Mouse (Mus musculus): ENCODE measurements around the gene Pcnx. TPM values are rescaled to one million over a fixed set of nuclear protein-coding genes. Genes with fewer than 3 reads are reported as not detected.

Gene Pcnx
- polyA plus RNA-seq, 1 experiment from 2014 or later = 9.4 TPM

DNA sequence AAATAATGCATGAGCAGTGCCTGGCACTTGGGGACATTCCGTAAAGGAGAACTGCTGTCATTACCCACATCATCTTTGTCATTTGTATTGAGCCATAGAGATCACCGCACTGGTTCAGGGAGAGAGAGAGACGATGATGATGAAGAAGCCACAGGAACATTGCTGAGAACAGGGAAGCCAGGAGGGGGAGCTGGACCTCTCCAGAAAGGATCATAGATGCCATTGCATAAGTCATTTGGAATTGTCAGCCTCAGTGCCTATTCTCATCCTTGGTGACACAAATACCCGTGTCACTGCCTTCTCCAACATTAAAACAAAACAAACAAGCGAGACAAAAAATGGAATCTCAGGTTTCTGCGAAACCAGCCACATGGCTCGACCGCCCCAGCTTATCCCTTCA, 23.7 kb upstream of the Pcnx start:
- Histone ChIP-seq H3K27me3 (no peaks in the 10 kb centered on the region), H3K36me3 (no peaks in the 10 kb centered on the region), H3K4me1 (no peaks in the 10 kb centered on the region), H3K9me3 (no peaks in the 10 kb centered on the region), H3K27ac (no peak overlapping the region), H3K4me3 (no peak overlapping the region), H3K9ac (no peak overlapping the region), H3K4me2 (no peak overlapping the region)
- no peak for ATAC-seq (ENCODE audit: insufficient number of reproducible peaks, low FRiP score, low TSS enrichment, low read depth)
- 77% methylated on average over 8 of the region's 8 CpGs for WGBS

DNA sequence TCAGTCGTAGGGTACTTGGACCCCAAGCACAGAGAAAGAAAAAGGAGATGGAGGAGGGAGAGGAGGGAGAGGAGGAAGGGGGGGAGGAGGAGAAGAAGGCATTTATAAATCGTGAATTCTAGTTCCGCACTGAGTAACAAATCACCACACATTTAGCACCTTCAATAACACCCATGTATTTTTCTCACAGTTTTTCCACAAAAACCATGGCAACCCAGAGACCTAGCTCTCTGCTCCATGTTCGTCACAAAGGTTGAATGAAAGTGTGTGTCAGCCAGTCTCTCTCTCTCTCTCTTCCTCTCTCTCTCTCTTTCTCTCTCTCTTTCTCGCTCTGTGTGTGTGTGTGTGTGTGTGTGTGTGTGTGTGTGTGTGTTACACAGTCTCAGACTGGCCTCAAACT, 22.4 kb upstream of the Pcnx start:
- Histone ChIP-seq H3K4me2 (no peak overlapping the region), H3K4me3 (no peak overlapping the region), H3K9ac (no peak overlapping the region), H3K4me1 (no peaks in the 10 kb centered on the region), H3K27me3 (no peaks in the 10 kb centered on the region), H3K27ac (no peak overlapping the region), H3K9me3 (no peaks in the 10 kb centered on the region), H3K36me3 (no peaks in the 10 kb centered on the region)
- ATAC-seq (ENCODE audit: insufficient number of reproducible peaks, low FRiP score, low TSS enrichment, low read depth) = no peak
- WGBS = 80% methylated on average over 5 of the region's 5 CpGs

DNA sequence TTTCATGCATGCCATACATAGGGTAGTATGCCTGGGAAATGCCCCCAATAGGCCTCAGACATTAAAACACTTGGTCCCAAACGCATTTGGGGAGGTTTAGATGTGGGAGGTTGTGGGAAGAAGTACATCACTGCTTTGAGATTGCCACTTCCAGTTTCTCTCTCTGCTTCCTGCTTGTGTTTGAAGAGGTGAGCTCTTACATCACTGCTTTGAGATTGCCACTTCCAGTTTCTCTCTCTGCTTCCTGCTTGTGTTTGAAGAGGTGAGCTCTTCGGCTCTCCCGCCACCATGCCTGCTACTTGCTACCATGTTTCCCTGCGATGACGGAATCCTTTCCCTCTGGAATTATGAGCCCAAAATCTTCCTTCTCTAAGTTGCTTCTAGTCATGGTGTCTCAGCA, 20.2 kb upstream of the Pcnx start:
- no peaks in the 10 kb centered on the region for H3K36me3 ChIP-seq
- no peak overlapping the region for H3K4me3 ChIP-seq
- peaks cover 6% of the 10 kb centered on the region for H3K4me1 ChIP-seq
- no peaks in the 10 kb centered on the region for H3K27me3 ChIP-seq
- no peak overlapping the region for H3K9ac ChIP-seq
- H3K4me2 ChIP-seq = no peak overlapping the region
- H3K27ac ChIP-seq = no peak overlapping the region
- ATAC-seq (ENCODE audit: insufficient number of reproducible peaks, low FRiP score, low TSS enrichment, low read depth) = no peak
- WGBS = 87% methylated on average over 5 of the region's 5 CpGs
- no peaks in the 10 kb centered on the region for H3K9me3 ChIP-seq

DNA sequence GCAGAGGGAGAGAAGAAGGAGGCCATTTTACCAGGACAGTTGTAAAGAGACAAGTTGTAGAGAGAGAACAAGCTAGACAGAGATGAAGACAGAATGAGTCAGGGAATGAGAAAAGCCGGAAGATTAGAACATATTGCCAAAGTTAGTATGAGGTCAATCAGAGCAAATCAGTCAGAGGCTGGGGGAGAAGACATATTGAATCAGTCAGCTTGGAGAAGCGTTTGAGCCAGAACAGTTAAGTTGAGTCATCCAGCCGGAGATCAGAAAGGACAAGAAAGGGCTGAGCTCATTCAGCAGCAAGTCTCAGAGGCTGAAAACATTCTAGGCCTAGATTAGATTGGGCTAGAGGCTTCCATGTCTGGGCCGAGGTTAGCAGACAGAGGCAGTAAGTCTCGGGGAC, 18.8 kb upstream of the Pcnx start:
- Histone ChIP-seq H3K4me2 (no peak overlapping the region), H3K27me3 (no peaks in the 10 kb centered on the region), H3K36me3 (no peaks in the 10 kb centered on the region), H3K9ac (no peak overlapping the region), H3K4me3 (no peak overlapping the region), H3K27ac (no peak overlapping the region), H3K4me1 (peaks cover 15% of the 10 kb centered on the region), H3K9me3 (no peaks in the 10 kb centered on the region)
- no peak for ATAC-seq (ENCODE audit: insufficient number of reproducible peaks, low FRiP score, low TSS enrichment, low read depth)
- 77% methylated on average over 5 of the region's 5 CpGs for WGBS

DNA sequence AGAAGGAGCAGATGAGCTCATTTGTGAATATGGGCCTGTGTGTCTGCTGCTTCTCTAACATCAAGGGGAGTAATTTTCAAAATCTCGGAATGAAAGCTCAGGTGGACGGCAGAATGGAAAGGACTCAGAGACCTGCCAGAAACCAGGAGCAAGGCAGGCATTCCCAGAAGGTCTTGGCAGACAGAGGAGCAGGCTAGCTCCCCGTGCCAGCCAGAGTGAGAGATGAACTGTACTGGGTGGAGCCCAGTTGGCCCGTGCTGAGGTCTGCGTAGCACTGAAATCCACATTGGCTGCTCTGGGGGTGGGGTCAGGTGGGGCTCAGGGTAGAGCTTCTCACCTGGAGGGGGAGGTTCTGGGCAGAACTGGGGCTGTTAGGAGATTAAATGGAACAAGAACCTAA, 16.3 kb upstream of the Pcnx start:
- ATAC-seq (ENCODE audit: insufficient number of reproducible peaks, low FRiP score, low TSS enrichment, low read depth) = no peak
- Histone ChIP-seq H3K27ac (no peak overlapping the region), H3K4me2 (no peak overlapping the region), H3K4me3 (no peak overlapping the region), H3K9ac (no peak overlapping the region), H3K27me3 (no peaks in the 10 kb centered on the region), H3K9me3 (no peaks in the 10 kb centered on the region), H3K4me1 (peaks cover 15% of the 10 kb centered on the region), H3K36me3 (no peaks in the 10 kb centered on the region)
- 56% methylated on average over 5 of the region's 5 CpGs for WGBS

DNA sequence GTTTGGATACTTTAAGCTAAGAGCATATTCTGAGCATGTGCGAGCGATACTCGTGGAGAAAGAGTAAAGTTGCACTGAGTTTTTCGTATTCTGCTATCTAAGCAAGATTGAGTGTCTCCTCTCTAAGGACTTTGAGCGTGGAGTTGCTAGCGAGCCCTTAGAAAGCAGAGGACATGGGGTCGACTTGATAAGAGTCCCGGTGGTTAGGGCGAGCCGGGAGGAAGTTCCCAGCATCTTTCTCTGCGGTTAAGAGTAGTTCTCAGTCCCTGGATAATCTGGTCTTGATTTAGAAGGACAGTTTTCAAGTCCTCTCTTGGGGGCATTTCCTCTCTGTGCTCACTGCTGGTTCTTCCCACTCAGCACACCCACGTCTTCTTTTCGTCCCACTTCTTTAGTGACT, 15.3 kb upstream of the Pcnx start:
- Histone ChIP-seq H3K36me3 (no peaks in the 10 kb centered on the region), H3K4me1 (peaks cover 15% of the 10 kb centered on the region), H3K4me2 (peak overlapping the region; percentile 41), H3K9me3 (no peaks in the 10 kb centered on the region), H3K27me3 (no peaks in the 10 kb centered on the region), H3K27ac (no peak overlapping the region), H3K4me3 (peak overlapping the region; percentile 11; the same call in 1 of the 2 replicates), H3K9ac (no peak overlapping the region)
- ATAC-seq (ENCODE audit: insufficient number of reproducible peaks, low FRiP score, low TSS enrichment, low read depth) = no peak
- 44% methylated on average over 13 of the region's 13 CpGs for WGBS

DNA sequence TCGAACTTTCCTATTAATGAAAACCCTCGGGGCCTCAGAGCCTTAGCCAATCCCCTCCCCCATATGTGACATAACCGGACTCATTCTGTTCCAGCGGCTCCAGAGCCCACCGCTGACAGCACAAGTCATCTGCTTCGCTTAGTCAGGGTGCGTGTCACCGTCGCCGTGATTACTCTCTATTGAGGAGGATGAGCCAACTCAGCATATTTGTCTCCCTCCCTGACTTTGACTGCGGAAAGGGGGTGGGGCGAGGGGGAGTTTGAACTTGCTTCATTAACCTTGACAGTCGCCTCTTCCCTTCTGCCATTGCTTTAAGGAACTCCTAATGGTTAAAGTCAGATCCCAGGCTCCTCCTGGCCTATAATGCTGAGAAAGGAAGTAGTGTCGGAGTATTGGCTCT, 14.8 kb upstream of the Pcnx start:
- Histone ChIP-seq H3K9me3 (no peaks in the 10 kb centered on the region), H3K4me2 (peak overlapping the region; percentile 41), H3K4me3 (peak overlapping the region; percentile 11; the same call in 1 of the 2 replicates), H3K27me3 (no peaks in the 10 kb centered on the region), H3K27ac (no peak overlapping the region), H3K9ac (no peak overlapping the region), H3K36me3 (no peaks in the 10 kb centered on the region), H3K4me1 (peaks cover 15% of the 10 kb centered on the region)
- 12% methylated on average over 14 of the region's 14 CpGs for WGBS
- no peak for ATAC-seq (ENCODE audit: insufficient number of reproducible peaks, low FRiP score, low TSS enrichment, low read depth)

DNA sequence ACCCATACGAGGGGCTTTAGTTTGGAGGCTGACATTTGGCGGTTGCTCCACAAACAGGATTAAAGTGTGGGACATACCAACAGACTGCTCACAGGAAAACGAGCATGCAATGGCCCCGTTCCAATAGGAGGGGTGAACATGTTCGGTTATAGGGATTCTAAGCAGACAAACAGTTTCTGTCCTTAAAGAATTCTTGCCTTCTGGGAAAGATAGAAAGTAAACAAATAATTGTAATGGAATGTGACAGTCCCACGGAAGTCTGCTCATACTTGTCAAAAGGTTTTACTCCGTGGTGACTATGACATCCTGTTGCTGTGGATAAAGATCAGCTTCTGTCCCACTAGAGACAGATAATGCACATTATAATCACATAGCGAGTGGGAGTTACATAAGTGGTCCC, 10.2 kb upstream of the Pcnx start:
- no peak overlapping the region for H3K9ac ChIP-seq
- H3K9me3 ChIP-seq = no peaks in the 10 kb centered on the region
- H3K4me1 ChIP-seq = peaks cover 21% of the 10 kb centered on the region
- H3K4me2 ChIP-seq = no peak overlapping the region
- no peaks in the 10 kb centered on the region for H3K36me3 ChIP-seq
- H3K27me3 ChIP-seq = no peaks in the 10 kb centered on the region
- 51% methylated on average over 8 of the region's 8 CpGs for WGBS
- no peak overlapping the region for H3K27ac ChIP-seq
- H3K4me3 ChIP-seq = no peak overlapping the region
- no peak for ATAC-seq (ENCODE audit: insufficient number of reproducible peaks, low FRiP score, low TSS enrichment, low read depth)

DNA sequence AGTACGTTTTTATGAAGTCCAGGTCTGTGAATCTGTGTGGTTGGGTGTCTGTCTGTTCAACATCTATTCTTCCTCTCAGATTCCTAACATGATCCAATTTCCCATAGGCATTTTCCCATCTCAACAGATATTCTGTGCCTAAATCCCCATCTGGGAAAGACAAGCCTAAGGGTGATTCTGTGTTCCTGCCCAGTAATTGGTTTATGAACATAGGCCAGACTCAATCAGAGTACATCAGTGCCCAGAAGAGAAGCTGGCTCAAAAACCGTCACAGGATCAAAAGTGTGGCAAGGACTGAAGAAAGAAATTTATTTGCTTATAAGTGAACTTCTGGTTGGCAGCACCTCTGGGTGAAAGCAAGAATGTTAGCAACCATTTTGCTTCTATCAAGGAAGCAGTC, 7.3 kb upstream of the Pcnx start:
- ATAC-seq (ENCODE audit: insufficient number of reproducible peaks, low FRiP score, low TSS enrichment, low read depth) = no peak
- Histone ChIP-seq H3K36me3 (no peaks in the 10 kb centered on the region), H3K4me1 (peaks cover 20% of the 10 kb centered on the region), H3K9me3 (no peaks in the 10 kb centered on the region), H3K4me2 (no peak overlapping the region), H3K27me3 (no peaks in the 10 kb centered on the region), H3K9ac (no peak overlapping the region), H3K27ac (peak overlapping the region; percentile 66), H3K4me3 (no peak overlapping the region)
- 57% methylated on average over 2 of the region's 2 CpGs for WGBS

DNA sequence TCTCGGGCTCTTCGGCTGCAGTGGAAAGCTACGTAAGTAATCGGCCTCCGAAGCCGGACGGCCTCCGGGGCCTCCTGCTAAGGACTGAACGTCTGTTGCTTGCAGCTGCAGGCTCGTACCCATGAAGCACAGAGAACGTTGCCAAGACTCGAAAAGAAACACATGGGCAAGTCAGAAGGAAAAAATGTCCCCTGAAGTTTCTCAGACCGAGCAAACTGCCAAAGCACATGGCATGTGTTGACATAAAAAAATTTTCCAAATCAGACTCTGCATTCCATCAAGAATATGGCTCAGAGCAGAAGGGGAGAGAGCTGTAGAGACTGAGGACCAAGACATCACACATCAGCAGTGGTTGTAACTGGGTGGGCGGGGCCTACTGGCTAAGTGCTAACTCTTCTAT, 6.8 kb upstream of the Pcnx start:
- Histone ChIP-seq H3K4me1 (peaks cover 24% of the 10 kb centered on the region), H3K9ac (no peak overlapping the region), H3K4me2 (no peak overlapping the region), H3K4me3 (no peak overlapping the region), H3K27me3 (no peaks in the 10 kb centered on the region), H3K36me3 (no peaks in the 10 kb centered on the region), H3K9me3 (no peaks in the 10 kb centered on the region), H3K27ac (peak overlapping the region; percentile 66)
- WGBS = 43% methylated on average over 14 of the region's 14 CpGs
- ATAC-seq (ENCODE audit: insufficient number of reproducible peaks, low FRiP score, low TSS enrichment, low read depth) = peak; percentile 68; the same call in 1 of the 2 replicates

DNA sequence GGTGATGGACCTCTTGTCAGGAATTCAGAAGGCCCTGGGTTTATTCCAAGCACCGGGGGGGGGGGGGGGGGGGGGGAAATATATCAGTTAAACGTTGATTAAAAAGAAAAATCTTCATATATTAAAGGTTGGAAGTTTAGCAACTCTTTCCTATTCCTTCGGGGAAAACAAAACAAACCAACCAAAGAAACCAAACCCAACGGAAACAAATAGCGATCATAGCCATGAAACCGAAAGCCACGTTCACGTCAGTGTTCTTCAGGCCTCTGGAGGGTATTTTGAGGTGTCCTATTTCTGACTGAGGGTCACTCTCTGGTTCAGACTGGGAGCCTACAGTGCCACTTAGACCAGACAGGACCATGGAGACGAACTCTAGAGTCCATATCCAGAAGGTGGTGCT, 6.3 kb upstream of the Pcnx start:
- Histone ChIP-seq H3K9me3 (no peaks in the 10 kb centered on the region), H3K27me3 (no peaks in the 10 kb centered on the region), H3K4me1 (peaks cover 27% of the 10 kb centered on the region), H3K27ac (no peak overlapping the region), H3K4me3 (no peak overlapping the region), H3K9ac (no peak overlapping the region), H3K36me3 (no peaks in the 10 kb centered on the region), H3K4me2 (no peak overlapping the region)
- 81% methylated on average over 8 of the region's 9 CpGs for WGBS
- ATAC-seq (ENCODE audit: insufficient number of reproducible peaks, low FRiP score, low TSS enrichment, low read depth) = no peak

DNA sequence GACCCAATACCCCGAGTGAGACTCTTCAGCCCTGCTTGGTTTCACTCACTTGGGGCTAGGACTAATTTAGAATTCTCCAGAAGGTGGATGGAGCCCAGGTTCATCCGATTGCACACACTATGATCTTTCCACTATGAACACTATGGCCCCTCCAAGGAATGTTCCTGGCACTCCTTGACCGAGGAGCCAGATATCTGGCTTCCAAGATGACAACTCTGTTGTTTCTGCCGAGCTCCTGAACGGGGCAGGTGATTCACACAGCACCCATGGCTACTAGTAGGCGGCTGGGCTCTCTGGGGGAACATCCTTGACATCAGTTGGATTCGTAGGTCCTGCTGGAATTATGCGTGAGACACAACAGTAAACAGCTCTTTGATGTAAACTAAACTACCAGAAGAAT, 4.8 kb upstream of the Pcnx start:
- Histone ChIP-seq H3K9ac (no peak overlapping the region), H3K27me3 (no peaks in the 10 kb centered on the region), H3K9me3 (no peaks in the 10 kb centered on the region), H3K36me3 (no peaks in the 10 kb centered on the region), H3K4me2 (no peak overlapping the region), H3K27ac (no peak overlapping the region), H3K4me1 (peaks cover 35% of the 10 kb centered on the region), H3K4me3 (no peak overlapping the region)
- ATAC-seq (ENCODE audit: insufficient number of reproducible peaks, low FRiP score, low TSS enrichment, low read depth) = no peak
- 74% methylated on average over 8 of the region's 8 CpGs for WGBS

DNA sequence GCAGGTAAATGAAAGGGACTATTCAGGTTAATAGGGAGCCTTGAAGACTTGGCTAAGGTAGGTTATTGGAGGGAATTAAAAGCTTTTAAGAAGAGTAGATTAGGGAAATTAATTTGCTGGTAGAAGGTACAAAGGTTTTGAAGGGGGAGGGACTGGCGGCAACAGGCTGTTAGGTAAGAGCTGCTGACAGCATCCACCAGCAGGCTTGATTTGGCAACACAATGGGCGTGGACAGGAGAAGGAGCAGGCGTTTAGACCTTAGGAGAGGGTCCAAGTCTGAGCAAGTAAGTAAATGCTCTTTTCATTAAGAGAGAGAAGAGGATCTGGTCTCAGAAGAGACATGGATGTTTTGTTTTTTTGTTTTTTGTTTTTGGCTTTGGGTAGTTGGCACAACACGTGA, 3.1 kb upstream of the Pcnx start:
- no peak overlapping the region for H3K4me2 ChIP-seq
- H3K4me1 ChIP-seq = peaks cover 40% of the 10 kb centered on the region
- WGBS = 36% methylated on average over 4 of the region's 4 CpGs
- no peaks in the 10 kb centered on the region for H3K27me3 ChIP-seq
- ATAC-seq (ENCODE audit: insufficient number of reproducible peaks, low FRiP score, low TSS enrichment, low read depth) = no peak
- no peaks in the 10 kb centered on the region for H3K36me3 ChIP-seq
- H3K9me3 ChIP-seq = no peaks in the 10 kb centered on the region
- H3K27ac ChIP-seq = no peak overlapping the region; the same call in 1 of the 2 replicates
- H3K9ac ChIP-seq = no peak overlapping the region
- no peak overlapping the region for H3K4me3 ChIP-seq
